Mouse (Mus musculus) liver, embryonic 16.5 days (tissue): ENCODE data around the gene Atp5mpl. TPM values are rescaled to one million over a fixed set of nuclear protein-coding genes. Genes with fewer than 3 reads are reported as not detected.

Experiments used
- ATAC-seq: fragments of 200-750 bp; cut with Nextera tagmentation; 2 replicates; pipeline ENCODE4 v1.8.0; 2017; ENCODE audit warnings: low read depth, mild to moderate bottlenecking, moderate number of reproducible peaks, moderate library complexity
- H3K27ac ChIP-seq: fragments of 300-500 bp; sonication (generic); 2 replicates; pipeline ENCODE4 v1.5.1; 2014; ENCODE audit warnings: mild to moderate bottlenecking, low read length
- H3K27me3 ChIP-seq: fragments of 300-500 bp; sonication (generic); 2 replicates; pipeline ENCODE4 v1.6.1; 2014; ENCODE audit warnings: low read depth, low read length, mixed read lengths; ENCODE audit not compliant: control insufficient read depth, insufficient read depth
- H3K36me3 ChIP-seq: fragments of 300-500 bp; sonication (generic); 2 replicates; pipeline ENCODE4 v1.6.1; 2014; ENCODE audit warnings: mild to moderate bottlenecking; ENCODE audit not compliant: control insufficient read depth, insufficient read depth
- H3K4me1 ChIP-seq: fragments of 300-500 bp; sonication (generic); 2 replicates; pipeline ENCODE4 v1.6.1; 2014; ENCODE audit warnings: low read depth, low read length, mixed read lengths; ENCODE audit not compliant: control insufficient read depth
- H3K4me2 ChIP-seq: fragments of 300-500 bp; sonication (generic); 2 replicates; pipeline ENCODE4 v1.6.1; 2014; ENCODE audit warnings: low read depth, low read length, mixed read lengths
- H3K4me3 ChIP-seq: fragments of 300-500 bp; sonication (generic); 2 replicates; pipeline ENCODE4 v1.5.1; 2014; ENCODE audit warnings: low read depth, mild to moderate bottlenecking, low read length
- H3K9ac ChIP-seq: fragments of 300-500 bp; sonication (generic); 2 replicates; pipeline ENCODE4 v1.6.1; 2014; ENCODE audit warnings: low read depth, low read length
- H3K9me3 ChIP-seq: fragments of 300-500 bp; sonication (generic); replicated peaks from 2 replicates; pipeline ENCODE4 v1.6.1; 2016; ENCODE audit warnings: low read length; ENCODE audit not compliant: control insufficient read depth
- WGBS: fragments of 180-500 bp; shearing (Covaris S2); extraction: QIAGEN DNeasy Blood & Tissue Kit; methylation state at CpG from one replicate; pipeline ENCODE4 v1.1.7; 2014; ENCODE audit not compliant: insufficient replicate concordance; 5-methylcytosine and 5-hydroxymethylcytosine counted together
- polyA plus RNA-seq: library from polyadenylated mRNA; unstranded; fragments of >200 nt; fragmentation: Nextera tagmentation; extraction: Ambion mirVana; gene quantifications from 2 replicates; pipeline ENCODE4 v1.2.1, GENCODE M21; 2015

Gene Atp5mpl
- polyA plus RNA-seq, 1 experiment from 2014 or later = 457 TPM

- H3K4me3 ChIP-seq = no peak overlapping the region
- no peak overlapping the region for H3K4me2 ChIP-seq
- ATAC-seq = no peak
- H3K27me3 ChIP-seq = no peaks in the 10 kb centered on the region
- no peaks in the 10 kb centered on the region for H3K9me3 ChIP-seq
- no peaks in the 10 kb centered on the region for H3K36me3 ChIP-seq
- no peaks in the 10 kb centered on the region; the same call in 1 of the 2 replicates for H3K4me1 ChIP-seq
- 23% methylated on average over 2 of the region's 2 CpGs for WGBS
- no peak overlapping the region for H3K27ac ChIP-seq
- H3K9ac ChIP-seq = no peak overlapping the region
These were observed 16.4 kb upstream of the Atp5mpl start for GRCm38 (mm10) chr12:111983165-111983564.

GRCm38 (mm10) chr12:111981831-111982230, 15.1 kb upstream of the Atp5mpl start:
- Histone ChIP-seq H3K36me3 (no peaks in the 10 kb centered on the region), H3K27ac (no peak overlapping the region), H3K9ac (no peak overlapping the region), H3K27me3 (no peaks in the 10 kb centered on the region), H3K4me3 (no peak overlapping the region), H3K4me2 (no peak overlapping the region), H3K9me3 (no peaks in the 10 kb centered on the region), H3K4me1 (no peaks in the 10 kb centered on the region; the same call in 1 of the 2 replicates)
- no peak for ATAC-seq
- WGBS = 57% methylated on average over 8 of the region's 8 CpGs

GRCm38 (mm10) chr12:111980887-111981367, 14.2 kb upstream of the Atp5mpl start, which contains the start of gene Rd3l:
Gene Rd3l, minus strand, starts transcription at chr12:111981317.
- H3K27me3 ChIP-seq = no peaks in the 10 kb centered on the region
- no peak within 1 kb of the TSS for H3K4me2 ChIP-seq
- H3K27ac ChIP-seq = no peak within 1 kb of the TSS; the same call in 1 of the 2 replicates
- H3K4me1 ChIP-seq = no peaks in the 10 kb centered on the region; the same call in 1 of the 2 replicates
- no peaks in the 10 kb centered on the region for H3K9me3 ChIP-seq
- H3K9ac ChIP-seq = no peak within 1 kb of the TSS
- no peak within 1 kb of the TSS for H3K4me3 ChIP-seq
- no peak for ATAC-seq
- H3K36me3 ChIP-seq = no peaks in the 10 kb centered on the region
- WGBS = 57% methylated on average over 6 of the region's 6 CpGs

GRCm38 (mm10) chr12:111978274-111978673, 11.5 kb upstream of the Atp5mpl start:
- ATAC-seq = no peak

GRCm38 (mm10) chr12:111977138-111977537, 10.4 kb upstream of the Atp5mpl start:
- no peak overlapping the region for H3K27ac ChIP-seq
- WGBS = 68% methylated on average over 6 of the region's 6 CpGs
- no peaks in the 10 kb centered on the region for H3K36me3 ChIP-seq
- H3K9me3 ChIP-seq = no peaks in the 10 kb centered on the region
- no peaks in the 10 kb centered on the region; the same call in 1 of the 2 replicates for H3K4me1 ChIP-seq
- H3K4me3 ChIP-seq = no peak overlapping the region
- no peak overlapping the region for H3K4me2 ChIP-seq
- ATAC-seq = no peak
- H3K27me3 ChIP-seq = no peaks in the 10 kb centered on the region
- no peak overlapping the region for H3K9ac ChIP-seq

More at GRCm38 (mm10) chr12:111978274-111978673, 11.5 kb upstream of the Atp5mpl start:
- 32% methylated on average over 6 of the region's 6 CpGs for WGBS
- Histone ChIP-seq H3K4me1 (no peaks in the 10 kb centered on the region; the same call in 1 of the 2 replicates), H3K36me3 (no peaks in the 10 kb centered on the region), H3K9me3 (no peaks in the 10 kb centered on the region), H3K9ac (no peak overlapping the region), H3K27me3 (no peaks in the 10 kb centered on the region), H3K4me3 (no peak overlapping the region), H3K27ac (no peak overlapping the region), H3K4me2 (no peak overlapping the region)

GRCm38 (mm10) chr12:111974578-111974977, 7.8 kb upstream of the Atp5mpl start:
- Histone ChIP-seq H3K4me1 (no peaks in the 10 kb centered on the region; the same call in 1 of the 2 replicates), H3K9me3 (no peaks in the 10 kb centered on the region), H3K27me3 (no peaks in the 10 kb centered on the region), H3K36me3 (no peaks in the 10 kb centered on the region), H3K27ac (no peak overlapping the region), H3K9ac (no peak overlapping the region), H3K4me2 (no peak overlapping the region), H3K4me3 (no peak overlapping the region)
- 48% methylated on average over 6 of the region's 6 CpGs for WGBS
- no peak for ATAC-seq

GRCm38 (mm10) chr12:111972504-111972903, 5.7 kb upstream of the Atp5mpl start:
- Histone ChIP-seq H3K36me3 (no peaks in the 10 kb centered on the region), H3K9me3 (no peaks in the 10 kb centered on the region), H3K27ac (no peak overlapping the region), H3K4me2 (no peak overlapping the region), H3K9ac (no peak overlapping the region), H3K27me3 (no peaks in the 10 kb centered on the region), H3K4me3 (no peak overlapping the region), H3K4me1 (no peaks in the 10 kb centered on the region)
- no peak for ATAC-seq
- WGBS = 78% methylated on average over 10 of the region's 10 CpGs

- 71% methylated on average over 18 of the region's 18 CpGs for WGBS
- no peaks in the 10 kb centered on the region for H3K27me3 ChIP-seq
- no peaks in the 10 kb centered on the region for H3K9me3 ChIP-seq
- H3K9ac ChIP-seq = no peak within 1 kb of the TSS
- no peaks in the 10 kb centered on the region for H3K36me3 ChIP-seq
- peaks cover 3% of the 10 kb centered on the region for H3K4me1 ChIP-seq
- H3K4me2 ChIP-seq = no peak within 1 kb of the TSS
- no peak within 1 kb of the TSS for H3K4me3 ChIP-seq
- H3K27ac ChIP-seq = no peak within 1 kb of the TSS
- no peak for ATAC-seq
These were observed 4.5 kb upstream of the Atp5mpl start, which contains the start of gene Tdrd9 for GRCm38 (mm10) chr12:111971231-111971686. Gene Tdrd9, plus strand, starts transcription at chr12:111971559.

- Histone ChIP-seq H3K9ac (no peak overlapping the region), H3K4me2 (no peak overlapping the region), H3K4me1 (peaks cover 12% of the 10 kb centered on the region), H3K27me3 (no peaks in the 10 kb centered on the region), H3K9me3 (no peaks in the 10 kb centered on the region), H3K36me3 (no peaks in the 10 kb centered on the region), H3K27ac (no peak overlapping the region), H3K4me3 (no peak overlapping the region)
- no peak for ATAC-seq
- WGBS = 40% methylated on average over 4 of the region's 4 CpGs
These were observed 3.3 kb upstream of the Atp5mpl start for GRCm38 (mm10) chr12:111970085-111970484.
